Mouse (Mus musculus) lung, postnatal 4 days (tissue): ENCODE data around the gene Ptk7.
A peak's percentile ranks its signal among the peaks of the same experiment; 100 is the strongest.

Experiments
- DNase-seq, 2 experiments: peaks; one replicate each; pipeline ENCODE4 v3.0.0; 2021

Ptk7 gene

GRCm38 (mm10) chr17:46644152-46644805, 15.0 kb upstream of the Ptk7 start:
- no peak for DNase-seq

- DNase-seq = no peak
Measured at GRCm38 (mm10) chr17:46642060-46642459, 12.8 kb upstream of the Ptk7 start.

GRCm38 (mm10) chr17:46639929-46640328, 10.6 kb upstream of the Ptk7 start:
- DNase-seq = no peak

GRCm38 (mm10) chr17:46636831-46637523, 7.7 kb upstream of the Ptk7 start:
- DNase-seq = peak; percentile 58 to 83

GRCm38 (mm10) chr17:46629685-46630441, 559 bp upstream of the Ptk7 start:
- peak; percentile 82 to 94 for DNase-seq

GRCm38 (mm10) chr17:46628471-46628790, 873 bp downstream of the Ptk7 start:
- peak in 1 of 2 experiments; percentile 58 for DNase-seq

- DNase-seq = peak in 1 of 2 experiments; percentile 43
Measured at GRCm38 (mm10) chr17:46627409-46627808, 1.9 kb downstream of the Ptk7 start.

GRCm38 (mm10) chr17:46624598-46624997, 4.7 kb downstream of the Ptk7 start:
- no peak for DNase-seq

GRCm38 (mm10) chr17:46623819-46624557, 5.3 kb downstream of the Ptk7 start:
- DNase-seq = peak; percentile 70 to 77

- peak in 1 of 2 experiments; percentile 38 for DNase-seq
Measured at GRCm38 (mm10) chr17:46622269-46622668, 7.0 kb downstream of the Ptk7 start.

- DNase-seq = peak; percentile 66 to 80
Measured at GRCm38 (mm10) chr17:46621324-46621723, 8.0 kb downstream of the Ptk7 start.

- DNase-seq = no peak
Measured at GRCm38 (mm10) chr17:46619683-46620357, 9.5 kb downstream of the Ptk7 start.

- DNase-seq = peak; percentile 36 to 60
Measured at GRCm38 (mm10) chr17:46618769-46619682, 10.3 kb downstream of the Ptk7 start.

- DNase-seq = no peak
Measured at GRCm38 (mm10) chr17:46618394-46618768, 10.9 kb downstream of the Ptk7 start.

- DNase-seq = no peak
Measured at GRCm38 (mm10) chr17:46617799-46618198, 11.5 kb downstream of the Ptk7 start.

GRCm38 (mm10) chr17:46613229-46613628, 16.1 kb downstream of the Ptk7 start:
- no peak for DNase-seq

- DNase-seq = peak; percentile 43 to 55
Measured at GRCm38 (mm10) chr17:46612820-46613219, 16.5 kb downstream of the Ptk7 start.

GRCm38 (mm10) chr17:46612189-46612588, 17.1 kb downstream of the Ptk7 start:
- no peak for DNase-seq

- DNase-seq = no peak
Measured at GRCm38 (mm10) chr17:46611316-46611715, 18.0 kb downstream of the Ptk7 start.

- peak; percentile 72 to 82 for DNase-seq
Measured at GRCm38 (mm10) chr17:46609721-46610514, 19.4 kb downstream of the Ptk7 start.

- peak in 1 of 2 experiments; percentile 48 for DNase-seq
Measured at GRCm38 (mm10) chr17:46605987-46606386, 23.3 kb downstream of the Ptk7 start.
